Mouse (Mus musculus): ENCODE measurements around the gene Cyb5r3. TPM values are rescaled to one million over a fixed set of nuclear protein-coding genes. Genes with fewer than 3 reads are reported as not detected.

Gene Cyb5r3
- polyA plus RNA-seq, 1 experiment: 707 TPM

GRCm38 (mm10) chr15:83193413-83193812, 21.0 kb upstream of the Cyb5r3 start:
- H3K27me3 ChIP-seq (ENCODE audit: control insufficient read depth, insufficient read depth, insufficient read length): no peaks in the 10 kb centered on the region
- no peak overlapping the region for H3K4me3 ChIP-seq
- no peak overlapping the region for H3ac ChIP-seq (ENCODE audit: control insufficient read depth, insufficient read length)
- no peaks in the 10 kb centered on the region for H3K79me2 ChIP-seq (ENCODE audit: control insufficient read depth, insufficient read depth)
- no peak overlapping the region for H3K4me2 ChIP-seq (ENCODE audit: low read depth)
- no peaks in the 10 kb centered on the region for H3K36me3 ChIP-seq (ENCODE audit: control insufficient read depth, insufficient read depth)
- TF ChIP-seq TCF12 (IDR thresholded peaks at IDR 0.05; ENCODE audit: insufficient read depth, poor library complexity, severe bottlenecking) (no peak), MYOG (IDR thresholded peaks at IDR 0.05; ENCODE audit: control insufficient read depth in 1 of 3, insufficient read depth in 1 of 3, insufficient read length in 2 of 3, low read depth in 2 of 3) (no peak), SRF (IDR thresholded peaks at IDR 0.05; ENCODE audit: control insufficient read depth, insufficient read length, low read depth) (no peak), TCF3 (IDR thresholded peaks at IDR 0.05; ENCODE audit: insufficient read length, low read depth) (no peak), USF1 (IDR thresholded peaks at IDR 0.05; ENCODE audit: low read depth) (no peak), REST (IDR thresholded peaks at IDR 0.05; ENCODE audit: insufficient read depth, insufficient read length) (no peak), POLR2A (IDR thresholded peaks at IDR 0.05; ENCODE audit: insufficient read length, low read depth) (no peak), CEBPB (IDR thresholded peaks at IDR 0.05; ENCODE audit: insufficient read depth, poor library complexity, severe bottlenecking) (no peak), POLR2AphosphoS2 (IDR thresholded peaks at IDR 0.05; ENCODE audit: insufficient read length, low read depth) (no peak), E2F4 (IDR thresholded peaks at IDR 0.05; ENCODE audit: insufficient read depth) (no peak), MAX (IDR thresholded peaks at IDR 0.05; ENCODE audit: low read depth) (no peak)

- no peaks in the 10 kb centered on the region for H3K79me2 ChIP-seq (ENCODE audit: control insufficient read depth, insufficient read depth)
- no peaks in the 10 kb centered on the region for H3K36me3 ChIP-seq (ENCODE audit: control insufficient read depth, insufficient read depth)
- no peak for TF ChIP-seq USF1 (IDR thresholded peaks at IDR 0.05; ENCODE audit: low read depth)
- TF ChIP-seq MYOD1 (IDR thresholded peaks at IDR 0.05; ENCODE audit: control insufficient read depth in 1 of 3, insufficient read length in 2 of 3, low read depth in 2 of 3): no peak
- no peak for TF ChIP-seq POLR2A (IDR thresholded peaks at IDR 0.05; ENCODE audit: insufficient read length, low read depth)
- TF ChIP-seq TCF3 (IDR thresholded peaks at IDR 0.05; ENCODE audit: insufficient read length, low read depth): no peak
- TF ChIP-seq E2F4 (IDR thresholded peaks at IDR 0.05; ENCODE audit: insufficient read depth): no peak
- no peak for TF ChIP-seq SRF (IDR thresholded peaks at IDR 0.05; ENCODE audit: control insufficient read depth, insufficient read length, low read depth)
- no peak for TF ChIP-seq MAX (IDR thresholded peaks at IDR 0.05; ENCODE audit: low read depth)
- TF ChIP-seq TCF12 (IDR thresholded peaks at IDR 0.05; ENCODE audit: insufficient read depth, poor library complexity, severe bottlenecking): no peak
- no peak for TF ChIP-seq POLR2AphosphoS2 (IDR thresholded peaks at IDR 0.05; ENCODE audit: insufficient read length, low read depth)
- no peak for TF ChIP-seq MYOG (IDR thresholded peaks at IDR 0.05; ENCODE audit: control insufficient read depth in 1 of 3, insufficient read depth in 1 of 3, insufficient read length in 2 of 3, low read depth in 2 of 3)
- no peak for TF ChIP-seq CEBPB (IDR thresholded peaks at IDR 0.05; ENCODE audit: insufficient read depth, poor library complexity, severe bottlenecking)
- TF ChIP-seq REST (IDR thresholded peaks at IDR 0.05; ENCODE audit: insufficient read depth, insufficient read length): no peak
- peak overlapping the region; percentile 57 for H3K4me2 ChIP-seq (ENCODE audit: low read depth)
- no peaks in the 10 kb centered on the region for H3K27me3 ChIP-seq (ENCODE audit: control insufficient read depth, insufficient read depth, insufficient read length)
- H3K4me3 ChIP-seq: no peak overlapping the region
- H3ac ChIP-seq (ENCODE audit: control insufficient read depth, insufficient read length): no peak overlapping the region
These were observed 10.0 kb upstream of the Cyb5r3 start for GRCm38 (mm10) chr15:83182351-83182750.

- peak overlapping the region; percentile 57 for H3K4me2 ChIP-seq (ENCODE audit: low read depth)
These were observed 9.5 kb upstream of the Cyb5r3 start for GRCm38 (mm10) chr15:83181800-83182330.

GRCm38 (mm10) chr15:83180004-83180403, 7.6 kb upstream of the Cyb5r3 start:
- no peaks in the 10 kb centered on the region for H3K79me2 ChIP-seq (ENCODE audit: control insufficient read depth, insufficient read depth)
- TF ChIP-seq POLR2AphosphoS2 (IDR thresholded peaks at IDR 0.05; ENCODE audit: insufficient read length, low read depth) (no peak), SRF (IDR thresholded peaks at IDR 0.05; ENCODE audit: control insufficient read depth, insufficient read length, low read depth) (no peak), MYOD1 (IDR thresholded peaks at IDR 0.05; ENCODE audit: control insufficient read depth in 1 of 3, insufficient read length in 2 of 3, low read depth in 2 of 3) (no peak), POLR2A (IDR thresholded peaks at IDR 0.05; ENCODE audit: insufficient read length, low read depth) (no peak), TCF3 (IDR thresholded peaks at IDR 0.05; ENCODE audit: insufficient read length, low read depth) (no peak), MYOG (IDR thresholded peaks at IDR 0.05; ENCODE audit: control insufficient read depth in 1 of 3, insufficient read depth in 1 of 3, insufficient read length in 2 of 3, low read depth in 2 of 3) (no peak), MAX (IDR thresholded peaks at IDR 0.05; ENCODE audit: low read depth) (no peak), TCF12 (IDR thresholded peaks at IDR 0.05; ENCODE audit: insufficient read depth, poor library complexity, severe bottlenecking) (no peak), CEBPB (IDR thresholded peaks at IDR 0.05; ENCODE audit: insufficient read depth, poor library complexity, severe bottlenecking) (no peak), E2F4 (IDR thresholded peaks at IDR 0.05; ENCODE audit: insufficient read depth) (no peak), USF1 (IDR thresholded peaks at IDR 0.05; ENCODE audit: low read depth) (no peak)
- no peaks in the 10 kb centered on the region for H3K36me3 ChIP-seq (ENCODE audit: control insufficient read depth, insufficient read depth)
- H3K4me2 ChIP-seq (ENCODE audit: low read depth): no peak overlapping the region
- no peaks in the 10 kb centered on the region for H3K27me3 ChIP-seq (ENCODE audit: control insufficient read depth, insufficient read depth, insufficient read length)
- no peak overlapping the region for H3ac ChIP-seq (ENCODE audit: control insufficient read depth, insufficient read length)
- no peak overlapping the region for H3K4me3 ChIP-seq

More at GRCm38 (mm10) chr15:83181800-83182330, 9.5 kb upstream of the Cyb5r3 start:
- TF ChIP-seq MAX (IDR thresholded peaks at IDR 0.05; ENCODE audit: low read depth): no peak
- no peak for TF ChIP-seq MYOD1 (IDR thresholded peaks at IDR 0.05; ENCODE audit: control insufficient read depth in 1 of 3, insufficient read length in 2 of 3, low read depth in 2 of 3)
- no peak for TF ChIP-seq MYOG (IDR thresholded peaks at IDR 0.05; ENCODE audit: control insufficient read depth in 1 of 3, insufficient read depth in 1 of 3, insufficient read length in 2 of 3, low read depth in 2 of 3)
- TF ChIP-seq POLR2A (IDR thresholded peaks at IDR 0.05; ENCODE audit: insufficient read length, low read depth): no peak
- TF ChIP-seq SRF (IDR thresholded peaks at IDR 0.05; ENCODE audit: control insufficient read depth, insufficient read length, low read depth): no peak
- TF ChIP-seq REST (IDR thresholded peaks at IDR 0.05; ENCODE audit: insufficient read depth, insufficient read length): no peak
- no peak for TF ChIP-seq USF1 (IDR thresholded peaks at IDR 0.05; ENCODE audit: low read depth)
- no peak for TF ChIP-seq POLR2AphosphoS2 (IDR thresholded peaks at IDR 0.05; ENCODE audit: insufficient read length, low read depth)
- no peak for TF ChIP-seq CEBPB (IDR thresholded peaks at IDR 0.05; ENCODE audit: insufficient read depth, poor library complexity, severe bottlenecking)
- TF ChIP-seq TCF3 (IDR thresholded peaks at IDR 0.05; ENCODE audit: insufficient read length, low read depth): no peak
- TF ChIP-seq E2F4 (IDR thresholded peaks at IDR 0.05; ENCODE audit: insufficient read depth): no peak
- TF ChIP-seq TCF12 (IDR thresholded peaks at IDR 0.05; ENCODE audit: insufficient read depth, poor library complexity, severe bottlenecking): no peak
- no peak overlapping the region for H3ac ChIP-seq (ENCODE audit: control insufficient read depth, insufficient read length)
- H3K36me3 ChIP-seq (ENCODE audit: control insufficient read depth, insufficient read depth): no peaks in the 10 kb centered on the region
- H3K27me3 ChIP-seq (ENCODE audit: control insufficient read depth, insufficient read depth, insufficient read length): no peaks in the 10 kb centered on the region
- H3K79me2 ChIP-seq (ENCODE audit: control insufficient read depth, insufficient read depth): no peaks in the 10 kb centered on the region
- H3K4me3 ChIP-seq: no peak overlapping the region
